Mouse (Mus musculus): ENCODE results near the gene Abcc10. TPM values are rescaled to one million over a fixed set of nuclear protein-coding genes. Genes with fewer than 3 reads are reported as not detected.
A peak's percentile ranks its signal among the peaks of the same experiment; 100 is the strongest.

The Abcc10 gene
- 1 to 10 TPM; 8.2 to 9.0 TPM for total RNA-seq (2021)

DNA sequence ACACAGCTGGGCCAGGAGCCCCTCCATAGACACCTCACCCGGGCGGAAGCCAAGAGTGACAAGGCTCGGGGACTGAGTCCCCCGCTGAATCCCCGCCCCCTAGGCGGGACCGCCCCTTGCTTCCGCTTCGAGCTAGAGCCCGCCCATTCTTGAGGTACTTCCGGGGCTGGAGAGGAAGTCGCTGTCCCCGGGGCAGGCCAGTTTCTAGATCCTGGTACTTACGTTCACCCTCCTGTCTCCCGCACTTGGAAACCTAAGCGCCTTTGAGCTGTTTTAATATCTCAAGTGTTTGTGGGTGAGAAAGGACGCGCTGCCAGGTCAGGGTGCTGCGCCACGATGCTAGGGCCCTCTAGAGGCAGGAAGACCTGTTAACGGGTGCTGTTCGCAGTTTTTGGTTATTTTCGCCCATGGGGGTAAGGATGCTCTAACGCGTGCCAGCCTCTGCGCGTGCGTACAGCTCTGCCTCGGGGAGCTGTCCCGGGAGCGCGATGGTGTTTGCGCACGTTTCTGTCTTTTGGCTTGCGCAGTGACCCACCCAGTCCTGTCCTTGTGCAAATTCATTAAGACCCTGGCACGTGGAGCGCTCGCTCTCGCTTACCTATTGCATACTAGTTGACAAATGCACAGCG, at the start of gene Abcc10:
Gene Abcc10, minus strand, starts transcription at position 447 of the 629 bp plus-strand sequence.
- peak; percentile 96 for DNase-seq

DNA sequence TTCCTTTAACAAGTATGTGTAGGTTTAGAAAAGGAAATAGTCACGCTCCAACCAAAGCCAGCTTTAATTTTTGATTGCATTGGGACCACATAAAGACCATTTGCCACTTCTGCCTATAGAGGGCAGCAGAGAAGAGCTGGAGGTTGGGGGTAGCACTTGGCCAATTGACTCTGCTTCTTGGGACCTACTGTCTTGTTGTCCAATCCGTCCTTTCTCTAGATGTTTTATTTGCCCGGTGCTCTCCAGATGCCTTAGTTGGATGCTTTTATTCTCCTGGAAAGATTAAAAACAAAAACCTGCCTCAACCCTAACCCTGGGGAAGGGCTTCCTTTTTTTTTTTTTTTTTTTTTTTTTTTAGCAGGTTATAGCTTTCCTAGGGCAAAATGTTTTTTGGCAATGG, 43.6 kb upstream of the Abcc10 start:
- peak in 1 of 2 experiments; percentile 21 for DNase-seq

DNA sequence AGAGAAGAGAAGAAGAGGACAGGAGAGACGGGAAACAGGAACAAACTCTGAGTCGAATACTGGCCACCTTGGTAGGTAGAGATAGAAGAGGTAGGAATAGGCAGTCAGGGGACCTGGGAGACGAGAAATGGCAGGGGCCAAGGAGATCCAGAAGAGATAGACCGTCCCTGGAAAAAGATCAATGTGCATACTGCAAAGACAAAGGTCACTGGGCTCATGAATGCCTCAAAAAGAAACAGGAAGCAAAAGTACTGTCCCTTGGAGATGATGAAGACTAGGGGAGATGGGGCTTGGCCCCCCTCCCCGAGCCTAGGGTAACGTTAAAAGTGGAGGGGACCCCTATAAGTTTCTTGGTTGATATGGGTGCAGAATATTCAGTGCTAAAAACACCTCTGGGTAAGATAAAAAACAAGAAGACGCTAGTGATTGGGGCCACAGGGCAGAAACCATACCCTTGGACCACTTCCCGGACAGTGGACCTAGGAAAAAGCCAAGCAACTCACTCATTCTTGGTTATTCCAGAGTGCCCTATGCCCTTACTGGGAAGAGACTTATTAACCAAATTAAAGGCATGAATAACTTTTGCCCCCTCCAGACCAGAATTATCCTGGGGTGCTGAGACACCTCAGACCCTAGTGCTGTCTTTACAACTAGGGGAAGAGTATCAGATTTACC, 23.0 kb upstream of the Abcc10 start:
- DNase-seq: no peak

DNA sequence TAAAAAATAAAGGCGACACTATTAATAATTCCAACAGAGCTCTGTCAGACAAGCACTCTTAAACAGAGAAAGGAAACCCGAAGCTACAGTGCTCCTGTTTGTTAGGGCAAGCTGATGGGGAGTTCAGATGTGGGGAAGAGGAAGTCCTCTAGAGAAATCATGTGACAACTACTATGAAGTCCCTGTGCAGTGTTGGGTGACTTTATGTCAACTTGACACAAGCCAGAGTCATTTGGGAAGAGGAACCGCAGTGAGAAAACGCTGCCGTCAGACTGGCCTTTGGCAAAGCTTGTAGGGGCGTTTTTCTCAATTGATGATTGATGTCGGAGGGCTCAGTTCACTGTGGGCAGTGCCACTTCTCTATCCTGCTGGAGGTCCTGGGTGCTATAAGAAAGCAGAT, 13.1 kb upstream of the Abcc10 start:
- no peak for DNase-seq

DNA sequence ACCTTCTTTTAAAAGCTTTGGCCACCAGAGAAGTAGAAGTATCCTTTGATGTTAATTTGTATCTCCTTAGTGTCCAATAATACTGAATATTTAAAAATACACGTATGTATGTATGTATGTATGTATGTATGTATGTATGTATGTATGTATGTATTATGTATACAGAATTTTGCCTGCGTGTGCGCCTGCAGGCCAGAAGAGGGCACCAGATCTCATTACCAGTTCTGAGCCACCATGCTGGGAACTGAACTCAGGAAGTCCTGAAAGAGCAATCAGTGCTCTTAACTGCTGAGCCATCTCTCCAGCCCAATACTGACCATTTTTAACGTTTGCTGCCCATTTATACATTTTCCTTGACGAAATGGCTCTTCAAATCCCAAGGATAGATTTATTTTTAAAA, 8.3 kb upstream of the Abcc10 start:
- no peak for DNase-seq

DNA sequence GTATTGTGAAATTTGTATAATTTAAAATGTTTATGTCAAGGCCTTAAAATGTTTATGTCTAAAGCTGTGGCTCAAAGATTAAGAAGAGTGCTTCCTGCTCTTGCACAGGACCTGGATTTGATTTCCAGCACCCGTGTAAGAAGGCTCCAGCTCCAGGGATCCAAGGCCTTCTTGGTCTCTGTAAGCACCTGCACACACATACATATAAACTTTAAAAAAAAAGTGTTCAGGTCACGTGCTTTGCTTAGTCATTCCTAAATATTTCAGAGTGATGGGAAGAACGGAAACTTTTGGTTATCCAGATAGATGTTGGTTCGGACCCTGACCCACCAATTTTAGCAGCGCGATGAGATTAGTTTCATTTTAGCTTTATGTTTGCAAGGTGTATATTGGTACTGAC, 571 bp upstream of the Abcc10 start:
- DNase-seq: no peak

DNA sequence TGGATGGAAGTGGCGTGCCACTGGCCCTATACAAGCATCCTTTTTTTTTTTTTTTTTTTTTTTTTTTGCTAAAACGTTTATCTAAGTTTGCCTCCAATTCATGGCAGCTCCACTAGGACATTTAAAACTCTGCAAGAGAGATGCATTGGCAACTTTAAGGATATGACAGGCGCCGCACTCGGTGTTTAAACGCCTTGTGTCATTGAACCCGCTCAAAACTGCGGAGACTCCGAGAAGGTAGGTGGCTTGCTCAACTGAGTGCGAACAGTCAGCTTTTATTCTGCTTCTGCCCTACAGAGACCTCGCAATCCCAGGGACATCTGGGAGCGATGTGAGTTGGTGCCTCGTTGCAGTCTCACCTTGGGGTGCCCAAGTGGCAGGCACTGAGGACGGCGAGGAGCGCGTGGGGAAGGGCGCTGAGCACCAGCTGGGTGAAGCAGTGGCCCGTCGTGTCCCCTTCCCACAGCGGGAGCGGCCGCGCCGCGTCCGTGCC, 693 bp downstream of the Abcc10 start:
- no peak for DNase-seq

DNA sequence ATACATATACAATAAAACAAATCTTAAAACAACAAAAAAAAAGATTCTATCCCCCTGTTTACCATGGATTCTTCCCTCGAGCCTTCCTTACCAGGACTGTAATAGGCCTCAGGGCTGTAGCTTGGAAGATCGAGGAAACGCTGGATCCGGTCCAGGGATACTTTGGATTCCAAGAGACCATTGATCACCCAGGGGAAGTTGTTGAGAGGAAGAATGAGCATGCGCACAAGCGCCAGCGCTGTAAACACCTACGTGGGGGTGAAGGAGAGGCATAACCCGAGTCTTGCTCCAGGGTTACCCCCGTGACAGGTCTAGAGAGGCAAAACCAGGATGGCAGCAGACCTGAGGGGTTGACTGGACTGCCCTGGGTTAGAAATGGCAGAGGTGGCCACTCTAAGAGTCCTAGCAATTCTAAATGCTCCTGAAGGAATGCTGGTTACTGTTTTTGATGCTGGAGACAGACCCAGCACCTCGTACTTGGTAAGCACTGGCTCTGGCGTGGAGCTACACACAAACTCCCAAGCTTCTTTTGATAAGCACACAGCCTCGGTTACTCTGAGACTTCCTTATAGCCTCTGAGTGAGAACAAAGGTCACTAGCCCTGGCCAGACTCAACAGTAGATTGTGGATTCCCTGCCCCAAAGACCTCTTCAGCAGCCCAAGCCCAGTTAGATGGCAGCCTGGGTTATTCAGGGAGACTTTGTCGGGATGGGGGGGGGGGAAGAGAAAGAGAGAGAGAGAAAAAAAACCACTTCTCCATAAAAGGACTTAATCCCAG, 5.9 kb downstream of the Abcc10 start:
- DNase-seq: no peak

DNA sequence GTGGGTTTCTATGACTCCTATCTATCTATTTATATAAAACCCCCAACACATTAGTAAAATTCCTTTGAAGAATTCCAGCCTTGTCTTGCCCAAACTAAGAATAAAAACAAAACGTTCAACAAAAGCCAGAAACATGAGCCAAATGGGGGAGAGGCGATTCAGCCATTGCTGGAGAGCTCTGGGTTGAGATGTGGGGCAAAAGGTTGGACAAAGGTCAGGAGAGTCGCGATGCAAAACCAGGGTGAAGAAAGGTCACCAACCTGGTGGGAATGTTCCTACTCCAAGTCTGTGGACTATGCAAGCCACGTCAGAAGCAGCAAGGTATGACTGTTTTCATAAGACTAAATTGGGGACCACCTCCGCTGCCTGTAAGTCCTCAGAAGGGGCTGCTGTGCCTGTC, 7.7 kb downstream of the Abcc10 start:
- no peak for DNase-seq

DNA sequence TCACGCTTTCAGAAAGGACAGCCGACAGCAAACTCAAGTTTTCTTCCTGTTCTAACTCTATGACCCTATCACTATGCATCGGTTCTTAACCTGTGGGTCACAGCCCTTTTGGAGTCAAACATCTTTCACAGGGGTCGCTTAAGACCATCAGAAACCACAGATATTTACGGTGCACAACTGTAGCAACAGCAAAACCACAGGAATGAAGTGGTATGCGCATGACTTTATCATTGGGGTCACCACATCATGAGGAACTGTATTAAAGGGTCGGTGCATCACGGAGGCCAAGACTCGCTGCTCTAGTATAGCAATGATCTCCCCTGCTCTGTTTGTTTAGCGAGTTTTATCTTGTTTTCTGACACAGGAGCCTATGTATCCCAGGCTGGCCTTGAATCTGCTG, 12.3 kb downstream of the Abcc10 start:
- no peak for DNase-seq

DNA sequence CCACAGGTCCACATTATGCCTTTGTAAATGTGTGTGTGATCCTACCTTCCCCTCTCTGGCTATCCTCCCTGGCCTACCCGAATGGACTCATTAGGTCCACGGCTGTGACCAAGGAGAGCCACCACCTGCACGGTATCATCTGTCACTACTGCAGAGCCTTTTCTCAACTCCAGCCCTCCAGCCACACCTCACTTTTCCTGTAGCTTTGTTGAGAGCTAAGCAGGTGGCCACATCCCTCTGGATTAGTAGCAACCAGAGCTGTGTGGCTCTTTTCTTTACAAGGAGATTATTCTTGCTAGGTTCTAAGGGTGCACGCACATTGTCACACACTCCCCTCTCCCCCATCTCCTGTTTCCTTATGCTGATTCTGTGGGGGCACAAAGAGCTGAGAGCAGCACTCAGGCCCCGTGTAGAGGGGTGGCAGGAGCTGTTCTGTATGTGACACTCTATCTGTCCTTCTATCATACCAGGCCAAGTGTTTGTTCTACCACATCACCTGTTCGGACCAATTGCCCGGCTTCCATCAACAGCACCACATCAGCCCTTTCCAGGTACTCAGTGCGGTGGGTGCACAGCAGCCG, 14.9 kb downstream of the Abcc10 start:
- no peak for DNase-seq

DNA sequence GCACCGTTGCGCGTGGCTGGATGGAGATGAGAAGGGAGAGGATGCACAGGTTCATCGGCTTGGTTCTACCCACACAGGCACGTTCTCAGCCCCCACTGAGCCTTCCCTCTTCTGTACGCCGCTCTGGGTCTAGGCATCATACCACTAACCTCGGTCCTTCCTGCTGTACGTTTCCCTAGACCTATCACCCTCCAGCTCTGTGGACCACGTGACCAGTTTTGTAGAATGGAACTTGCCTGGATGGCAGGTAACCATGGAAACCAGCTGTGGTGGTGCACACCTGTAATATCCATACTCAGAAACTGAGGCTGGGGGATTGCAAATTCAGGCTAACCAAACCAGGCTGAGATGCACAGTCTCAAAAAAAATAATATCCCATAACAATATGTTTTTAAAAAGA, 17.6 kb downstream of the Abcc10 start:
- DNase-seq: no peak

DNA sequence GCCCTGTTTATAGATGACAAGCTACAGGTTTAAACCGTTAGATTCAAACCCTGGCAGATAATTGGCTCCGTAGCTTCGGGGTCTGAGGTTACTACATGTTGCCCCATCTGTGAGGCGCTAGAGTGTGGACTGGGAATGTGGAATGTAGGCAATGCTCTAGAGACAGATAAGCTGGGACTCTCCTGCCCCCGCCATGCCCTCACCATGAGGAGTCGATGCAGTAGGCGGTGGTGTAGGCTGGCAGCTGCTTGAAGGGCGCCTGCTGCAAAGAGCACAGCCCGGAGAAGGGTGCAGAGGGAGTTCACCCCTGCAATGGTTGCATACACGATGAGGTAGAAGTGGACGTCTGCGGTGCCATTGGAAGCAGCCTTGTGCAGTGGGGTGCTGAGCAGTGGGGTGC, 18.3 kb downstream of the Abcc10 start:
- no peak for DNase-seq

DNA sequence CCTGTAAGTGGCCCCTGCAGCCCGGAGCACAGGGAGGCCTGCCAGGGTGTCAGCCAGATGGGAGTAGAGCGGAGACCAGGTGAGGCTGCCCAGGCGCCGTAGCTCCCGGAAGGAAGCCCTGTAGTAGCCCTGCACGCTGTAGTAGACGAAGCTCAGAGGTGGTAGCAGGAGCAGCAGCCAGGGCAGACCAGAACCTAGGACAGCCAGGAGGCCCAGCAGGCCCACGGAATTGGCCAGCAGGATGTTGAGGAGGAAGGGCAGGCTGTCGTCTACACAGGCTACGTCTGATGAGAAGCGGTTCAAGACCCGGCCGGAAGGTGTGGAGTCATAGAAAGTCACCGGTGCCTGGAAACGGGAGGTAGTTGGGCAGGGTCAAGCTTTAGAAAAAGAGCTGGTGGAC, 21.2 kb downstream of the Abcc10 start:
- DNase-seq: no peak

DNA sequence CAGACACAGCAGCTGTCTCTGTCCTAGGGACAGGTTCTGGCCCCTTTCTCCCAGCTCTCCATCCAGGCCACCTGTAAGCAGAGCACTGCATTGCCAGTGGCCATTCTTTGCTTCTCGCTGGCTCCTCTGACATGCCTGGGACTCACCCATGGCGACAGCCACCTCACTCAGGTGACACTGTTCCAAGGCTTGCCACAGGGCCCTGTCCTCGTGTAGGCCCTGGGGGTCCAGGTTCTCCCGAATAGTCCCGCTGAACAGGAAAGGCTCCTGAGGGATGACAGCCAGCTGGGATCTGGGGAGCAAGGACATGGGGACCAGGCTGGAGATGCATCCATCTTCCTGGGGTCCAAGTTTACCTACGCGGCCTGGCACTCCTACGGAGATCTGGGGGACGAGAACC, 24.0 kb downstream of the Abcc10 start:
- no peak for DNase-seq

DNA sequence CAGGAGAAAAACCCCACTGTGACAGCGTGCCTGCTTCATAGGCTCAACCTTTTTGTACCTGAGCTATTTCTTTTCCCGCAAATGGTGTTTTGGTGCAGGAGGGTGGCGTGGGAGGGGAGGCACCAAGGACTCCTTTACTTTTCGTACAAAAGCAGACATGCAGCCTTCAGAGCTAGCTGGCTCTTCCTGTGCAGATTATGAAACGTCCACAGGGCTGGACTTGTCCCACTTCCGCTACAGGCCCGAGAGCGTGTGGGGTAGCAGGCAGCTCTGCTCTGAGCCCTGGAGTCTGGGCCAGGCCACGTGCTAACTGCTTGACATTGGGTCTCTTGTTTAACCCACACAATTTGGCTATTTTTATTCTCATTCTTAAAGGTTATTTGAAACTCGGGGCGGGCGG, 26.3 kb downstream of the Abcc10 start:
- no peak for DNase-seq

DNA sequence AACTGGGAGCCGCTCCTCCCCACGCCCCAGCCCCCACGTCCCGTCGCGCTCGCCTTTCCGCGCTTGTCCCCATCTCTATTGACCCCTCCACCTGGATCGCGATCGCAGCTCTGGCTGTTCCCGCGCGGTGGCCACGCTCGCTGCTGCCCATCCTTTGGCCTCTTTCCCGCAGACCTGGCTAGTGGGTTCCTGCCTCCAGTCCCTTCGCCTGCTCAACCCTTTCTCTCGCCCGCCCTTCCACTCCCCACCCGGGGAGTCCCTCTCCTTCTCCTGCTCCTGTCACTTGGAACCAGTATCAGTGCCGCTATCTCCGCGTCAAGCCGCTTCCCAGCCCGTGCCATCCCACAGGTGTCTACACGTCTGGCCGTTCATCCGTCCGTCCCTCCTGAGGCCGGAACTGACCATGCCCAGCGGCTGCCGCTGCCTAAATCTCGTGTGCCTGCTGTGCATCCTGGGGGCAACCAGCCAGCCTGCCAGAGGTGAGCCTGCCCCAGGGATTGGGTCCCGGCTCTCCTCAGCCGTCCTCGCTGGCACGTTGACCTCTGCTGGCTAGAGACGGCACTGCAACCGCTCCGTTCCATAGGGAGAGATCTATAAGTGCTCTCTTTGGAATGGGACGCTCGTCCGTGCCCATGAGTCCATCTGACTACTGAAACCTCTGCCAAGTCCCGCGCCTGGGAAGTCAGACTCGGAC, 29.8 kb downstream of the Abcc10 start:
- peak; percentile 81 to 82 for DNase-seq

DNA sequence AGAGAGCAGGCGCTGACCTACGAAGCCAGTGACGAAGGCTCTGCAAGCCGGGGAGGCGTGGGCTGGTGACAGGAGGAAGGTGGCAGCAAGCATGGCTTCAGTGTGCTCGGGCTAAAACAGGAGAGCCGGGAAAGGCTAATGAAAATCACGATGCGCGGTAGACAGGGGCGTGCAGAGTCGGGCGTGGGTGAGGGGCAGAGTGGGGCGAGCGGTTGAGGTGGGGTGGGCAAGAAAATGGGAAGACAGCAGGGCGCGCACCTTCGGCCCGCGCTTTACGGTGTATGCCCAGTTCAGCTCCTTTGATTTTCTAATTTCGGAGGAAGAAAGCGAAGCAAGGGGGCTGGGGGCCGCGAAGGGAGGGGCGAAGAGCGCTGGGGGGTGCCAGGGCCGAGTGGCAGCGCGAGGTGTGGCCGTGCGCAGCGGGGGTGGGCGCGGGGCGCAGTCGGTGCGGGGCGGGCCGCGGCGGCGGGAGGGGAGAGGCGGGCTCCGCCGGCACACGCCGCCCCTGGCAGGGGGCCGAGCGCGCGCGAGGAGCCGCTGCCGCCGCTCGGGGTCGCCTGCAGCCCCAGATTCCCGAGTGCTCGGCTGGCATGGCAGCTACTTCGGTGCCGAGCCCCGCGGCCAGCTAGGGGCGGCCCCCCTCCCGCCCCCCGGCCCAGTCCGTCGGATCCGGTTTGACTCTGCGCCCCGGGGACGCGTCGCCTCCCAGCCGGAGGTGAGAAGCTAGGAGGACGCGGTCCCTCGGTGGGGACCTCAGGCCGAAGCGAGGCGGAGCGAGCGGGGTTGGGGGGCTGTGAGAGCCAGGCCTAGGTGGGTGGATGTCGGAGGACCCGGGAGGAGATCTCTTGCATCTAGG, 30.6 kb downstream of the Abcc10 start, which contains the start of gene Dlk2:
Gene Dlk2, plus strand, starts transcription at position 58 of the 856 bp plus-strand sequence.
- DNase-seq: peak; percentile 45 to 51

DNA sequence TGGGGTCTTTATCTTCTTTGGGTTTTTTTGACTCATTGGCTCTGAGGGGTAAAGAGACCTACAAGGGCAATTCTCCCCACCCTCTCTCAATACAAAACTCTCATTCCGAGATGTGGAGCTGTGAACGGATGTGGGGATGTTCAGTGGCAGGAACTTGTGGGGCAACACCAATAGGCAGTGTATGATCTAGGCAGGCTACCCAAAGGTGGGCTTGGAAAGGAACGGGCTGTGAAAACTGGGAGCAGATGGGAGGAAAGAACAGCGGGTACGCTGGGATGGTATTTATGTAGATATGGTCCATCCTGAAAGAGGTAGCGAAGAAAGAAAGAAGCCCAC, 31.2 kb downstream of the Abcc10 start:
- no peak for DNase-seq

DNA sequence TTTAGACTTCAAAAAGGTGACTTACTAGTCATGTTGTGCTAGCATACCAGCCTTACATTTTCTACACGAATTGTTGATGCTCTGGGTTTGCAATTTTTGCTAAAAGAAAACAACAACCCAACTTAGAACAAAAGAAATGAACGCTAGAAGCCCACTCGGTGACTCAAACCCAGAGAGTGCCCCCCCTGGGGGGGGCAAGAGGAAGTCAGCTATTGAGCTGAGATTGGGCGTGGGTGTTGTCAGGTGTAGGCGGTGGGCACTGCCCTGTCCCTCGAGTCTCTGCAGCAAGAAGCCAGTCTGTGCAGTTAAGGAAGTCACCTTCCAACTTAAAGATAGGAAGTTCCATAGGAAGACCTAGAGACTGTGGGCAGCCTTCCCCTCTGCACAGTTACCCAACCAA, 31.6 kb downstream of the Abcc10 start:
- no peak for DNase-seq

DNA sequence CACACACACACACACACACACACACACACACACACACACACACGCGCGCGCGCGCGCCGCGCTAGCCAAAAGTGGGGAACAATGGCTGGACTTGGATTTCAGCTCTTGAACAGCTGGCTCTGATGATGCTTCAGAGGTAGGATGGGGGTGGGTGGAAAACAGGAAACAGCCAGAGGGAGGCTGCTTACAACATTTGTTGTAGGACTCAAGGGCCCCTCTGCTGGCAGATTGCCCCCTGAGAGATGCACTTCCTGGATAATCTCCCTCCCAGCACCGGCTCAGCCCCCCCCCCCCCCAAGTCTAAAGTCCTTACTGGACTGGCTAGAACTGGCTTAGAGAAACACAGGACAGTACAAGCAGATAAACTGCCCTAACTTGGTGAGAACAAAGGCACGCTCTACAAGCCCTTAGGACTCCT, 40.5 kb downstream of the Abcc10 start:
- DNase-seq: no peak

DNA sequence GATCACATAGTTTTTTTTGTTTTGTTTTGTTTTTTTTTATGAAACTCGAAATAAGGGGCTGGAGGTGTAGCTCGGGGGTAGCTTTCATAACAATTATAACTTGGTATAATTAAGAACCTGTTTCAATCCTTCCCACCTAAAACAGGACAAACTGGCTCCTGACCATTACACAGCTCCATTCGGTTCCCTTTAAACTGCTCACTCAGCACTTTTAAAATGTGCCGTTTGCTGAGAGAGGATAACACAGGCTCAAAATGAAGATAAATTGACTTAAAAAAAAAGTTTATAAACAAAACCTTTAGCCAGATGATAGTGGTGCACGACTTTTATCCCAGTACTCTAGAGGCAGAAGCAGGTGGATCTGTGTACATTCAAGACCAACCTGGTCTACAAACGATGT, 42.7 kb downstream of the Abcc10 start:
- DNase-seq: no peak

All from layer of hippocampus, postnatal 36 days (tissue).